Mouse (Mus musculus) liver, postnatal 0 days (tissue): ENCODE data around the gene Nkiras2. TPM values are rescaled to one million over a fixed set of nuclear protein-coding genes. Genes with fewer than 3 reads are reported as not detected.

Experiments
- ATAC-seq: fragments of 200-750 bp; cut with Nextera tagmentation; 2 replicates; pipeline ENCODE4 v1.8.0; 2017; ENCODE audit warnings: mild to moderate bottlenecking, moderate library complexity
- DNase-seq: peaks from one replicate; pipeline ENCODE4 v3.0.0-alpha.2; 2016
- H3K27ac ChIP-seq: fragments of 300-500 bp; sonication (generic); 2 replicates; pipeline ENCODE4 v1.5.1; 2014; ENCODE audit warnings: antibody characterized with exemption, moderate library complexity, mild to moderate bottlenecking, low read depth
- H3K27me3 ChIP-seq: fragments of 300-500 bp; sonication (generic); 2 replicates; pipeline ENCODE4 v1.6.1; 2014; ENCODE audit warnings: low read length, control low read depth, mixed read lengths; ENCODE audit not compliant: insufficient read depth
- H3K36me3 ChIP-seq: fragments of 300-500 bp; sonication (generic); replicated peaks from 2 replicates; pipeline ENCODE4 v1.6.1; 2014; ENCODE audit warnings: mild to moderate bottlenecking, control low read depth, low read length, moderate library complexity, mixed read lengths; ENCODE audit not compliant: insufficient read depth
- H3K4me1 ChIP-seq: fragments of 300-500 bp; sonication (generic); 2 replicates; pipeline ENCODE4 v1.6.1; 2014; ENCODE audit warnings: antibody characterized with exemption, mild to moderate bottlenecking, control low read depth; ENCODE audit not compliant: insufficient read depth
- H3K4me2 ChIP-seq: fragments of 300-500 bp; sonication (generic); 2 replicates; pipeline ENCODE4 v1.6.1; 2014; ENCODE audit warnings: low read depth, mild to moderate bottlenecking, low read length, moderate library complexity, mixed read lengths
- H3K4me3 ChIP-seq: fragments of 300-500 bp; sonication (generic); 2 replicates; pipeline ENCODE4 v1.5.1; 2014; ENCODE audit warnings: low read depth, low read length
- H3K9ac ChIP-seq: fragments of 300-500 bp; sonication (generic); replicated peaks from 2 replicates; pipeline ENCODE4 v1.6.1; 2014; ENCODE audit warnings: mild to moderate bottlenecking, moderate library complexity
- H3K9me3 ChIP-seq: fragments of 300-500 bp; sonication (generic); 2 replicates; pipeline ENCODE4 v1.6.1; 2016; ENCODE audit warnings: mild to moderate bottlenecking, control low read depth, low read length, mixed read lengths
- CTCF ChIP-seq: sonication (generic); IDR thresholded peaks from 2 replicates; pipeline ENCODE4 v1.5.1; 2016; ENCODE audit warnings: antibody characterized with exemption, low read depth
- EP300 ChIP-seq: IDR thresholded peaks from 2 replicates; pipeline ENCODE4 v1.6.1; 2016; ENCODE audit warnings: antibody characterized with exemption, low read depth, mild to moderate bottlenecking
- WGBS: fragments of 180-500 bp; shearing (Covaris S2); extraction: QIAGEN DNeasy Blood & Tissue Kit; methylation state at CpG from one replicate; pipeline ENCODE4 v1.1.7; 2014; ENCODE audit not compliant: insufficient replicate concordance; 5-methylcytosine and 5-hydroxymethylcytosine counted together
- polyA plus RNA-seq: library from polyadenylated mRNA; unstranded; fragments of >200 nt; fragmentation: Nextera tagmentation; extraction: Ambion mirVana; gene quantifications from 2 replicates; pipeline ENCODE4 v1.2.1, GENCODE M21; 2015

Gene Nkiras2
- polyA plus RNA-seq, 1 experiment from 2014 or later: 19.2 TPM

- H3K4me3 ChIP-seq: peak overlapping the region; percentile 91
- peaks cover 19% of the 10 kb centered on the region for H3K36me3 ChIP-seq
- no peaks in the 10 kb centered on the region for H3K9me3 ChIP-seq
- DNase-seq (peak; percentile 86), ATAC-seq (0 out of 2 replicates have a peak, but pooled peaks have one; percentile 2)
- peak overlapping the region; percentile 92 for H3K27ac ChIP-seq
- H3K4me2 ChIP-seq: peak overlapping the region; percentile 87
- TF ChIP-seq EP300 (no peak), CTCF (no peak)
- WGBS: 37% methylated on average over 5 of the region's 5 CpGs
- peak overlapping the region; percentile 88 for H3K9ac ChIP-seq
- H3K4me1 ChIP-seq: peaks cover 38% of the 10 kb centered on the region
- H3K27me3 ChIP-seq: no peaks in the 10 kb centered on the region
Measured at GRCm38 (mm10) chr11:100623867-100624266, 4.8 kb downstream of the Nkiras2 start.

GRCm38 (mm10) chr11:100625754-100626700 lies 7.0 kb downstream of the Nkiras2 start:
- ATAC-seq (no peak), DNase-seq (no peak)
- H3K27me3 ChIP-seq: no peaks in the 10 kb centered on the region
- no peak overlapping the region for H3K4me3 ChIP-seq
- peaks cover 19% of the 10 kb centered on the region for H3K36me3 ChIP-seq
- peaks cover 31% of the 10 kb centered on the region for H3K4me1 ChIP-seq
- peak overlapping the region; percentile 69 for H3K27ac ChIP-seq
- 0 out of 2 replicates have a peak overlapping the region, but pooled peaks have one; percentile 35 for H3K4me2 ChIP-seq
- no peaks in the 10 kb centered on the region for H3K9me3 ChIP-seq
- no peak for TF ChIP-seq CTCF
- TF ChIP-seq EP300: no peak
- no peak overlapping the region for H3K9ac ChIP-seq
- 86% methylated on average over 23 of the region's 23 CpGs for WGBS

DNA sequence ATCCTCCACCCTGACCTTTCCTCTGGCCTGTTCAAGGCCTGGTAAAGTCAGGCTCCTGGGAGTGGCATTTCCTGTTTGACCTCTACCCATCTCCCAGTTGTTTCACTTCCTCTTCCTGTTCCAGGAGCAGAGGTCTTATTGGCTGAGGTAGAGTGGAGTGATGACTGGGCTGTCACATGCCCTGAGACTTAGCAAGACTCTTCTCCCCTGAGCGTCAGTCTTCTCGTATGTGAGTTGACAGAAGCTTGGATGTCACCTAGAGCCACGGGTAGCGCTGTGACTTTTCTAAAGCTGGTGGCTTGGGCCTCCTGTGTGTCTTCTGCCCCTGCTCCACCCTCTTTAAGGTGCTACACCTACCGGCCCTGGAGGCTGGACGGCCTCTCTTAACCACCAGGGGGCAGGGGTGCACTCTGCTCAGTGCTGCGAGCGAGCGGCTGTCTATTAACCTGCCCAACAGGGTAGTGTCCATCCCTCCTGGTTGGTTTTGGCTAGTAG lies 7.7 kb downstream of the Nkiras2 start:
- TF ChIP-seq CTCF (peak; percentile 93), EP300 (no peak; the same call in 1 of the 2 replicates)
- H3K27ac ChIP-seq: peak overlapping the region; percentile 69

GRCm38 (mm10) chr11:100628056-100628455 lies 9.0 kb downstream of the Nkiras2 start:
- peaks cover 19% of the 10 kb centered on the region for H3K36me3 ChIP-seq
- 64% methylated on average over 5 of the region's 5 CpGs for WGBS
- H3K9me3 ChIP-seq: no peaks in the 10 kb centered on the region
- ATAC-seq (no peak), DNase-seq (no peak)
- peaks cover 31% of the 10 kb centered on the region for H3K4me1 ChIP-seq
- no peaks in the 10 kb centered on the region for H3K27me3 ChIP-seq
- no peak overlapping the region for H3K4me3 ChIP-seq
- no peak overlapping the region for H3K27ac ChIP-seq
- TF ChIP-seq CTCF (no peak), EP300 (no peak)
- no peak overlapping the region for H3K4me2 ChIP-seq
- H3K9ac ChIP-seq: no peak overlapping the region

More for the DNA sequence above, 7.7 kb downstream of the Nkiras2 start:
- WGBS: 11% methylated on average over 9 of the region's 9 CpGs
- DNase-seq (peak; percentile 85), ATAC-seq (peak; percentile 60)
- H3K4me3 ChIP-seq: no peak overlapping the region
- H3K4me2 ChIP-seq: peak overlapping the region; percentile 36; the same call in 1 of the 2 replicates
- H3K4me1 ChIP-seq: peaks cover 31% of the 10 kb centered on the region
- no peak overlapping the region for H3K9ac ChIP-seq
- peaks cover 19% of the 10 kb centered on the region for H3K36me3 ChIP-seq
- no peaks in the 10 kb centered on the region for H3K9me3 ChIP-seq
- no peaks in the 10 kb centered on the region for H3K27me3 ChIP-seq

DNA sequence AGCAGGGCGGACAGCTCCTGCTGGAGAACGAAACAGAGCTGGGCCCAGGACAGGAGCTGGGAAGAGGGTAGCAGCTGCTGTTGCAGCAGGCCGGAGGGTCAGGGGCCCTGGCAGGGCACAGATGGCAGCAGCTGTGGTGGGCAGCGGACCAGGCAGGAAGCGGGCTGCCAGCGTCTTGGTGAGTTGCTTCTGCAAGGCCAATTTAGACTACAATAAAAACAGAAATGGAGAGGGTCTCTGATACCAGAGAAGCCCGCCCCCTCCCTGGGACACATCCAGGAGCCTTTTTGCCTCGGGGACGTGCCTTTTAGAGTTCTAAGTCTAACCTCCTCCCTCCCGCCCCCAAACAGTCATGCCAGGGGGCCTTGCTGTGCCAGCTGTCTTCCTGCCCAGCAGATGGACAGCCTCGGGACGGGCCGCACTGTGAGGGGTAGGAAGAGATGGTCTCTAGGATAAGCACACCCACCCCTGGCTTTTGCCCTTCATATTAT lies 9.9 kb downstream of the Nkiras2 start:
- no peak overlapping the region for H3K4me3 ChIP-seq
- H3K4me2 ChIP-seq: no peak overlapping the region
- H3K27ac ChIP-seq: no peak overlapping the region
- H3K27me3 ChIP-seq: no peaks in the 10 kb centered on the region
- ATAC-seq (no peak), DNase-seq (no peak)
- TF ChIP-seq EP300 (no peak), CTCF (no peak)
- H3K9ac ChIP-seq: no peak overlapping the region
- WGBS: 53% methylated on average over 13 of the region's 13 CpGs
- H3K9me3 ChIP-seq: no peaks in the 10 kb centered on the region
- peaks cover 26% of the 10 kb centered on the region for H3K4me1 ChIP-seq
- peaks cover 19% of the 10 kb centered on the region for H3K36me3 ChIP-seq

DNA sequence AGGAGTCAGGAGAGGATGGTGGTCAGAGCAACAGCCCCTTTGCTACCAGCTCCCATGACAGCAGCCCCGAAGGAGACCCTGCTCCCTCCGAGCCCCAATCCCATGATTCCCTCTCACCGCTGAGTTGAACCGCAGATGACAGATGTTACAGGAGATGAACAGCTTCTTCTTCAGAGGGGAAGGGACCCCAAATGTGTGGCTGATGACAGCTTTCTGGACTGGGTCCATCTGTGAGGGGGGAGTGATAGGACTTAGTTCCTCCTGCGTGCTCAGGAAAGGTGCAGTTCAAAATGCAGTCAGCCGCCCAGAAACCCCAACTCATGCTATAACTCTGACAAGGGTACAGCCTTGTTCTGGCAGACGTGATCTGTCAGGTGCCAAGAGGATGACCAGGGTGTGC lies 15.5 kb downstream of the Nkiras2 start:
- H3K27ac ChIP-seq: no peak overlapping the region

More for the DNA sequence above, 15.5 kb downstream of the Nkiras2 start:
- Histone ChIP-seq H3K27me3 (peaks cover 11% of the 10 kb centered on the region), H3K4me1 (no peaks in the 10 kb centered on the region), H3K36me3 (no peaks in the 10 kb centered on the region), H3K9me3 (no peaks in the 10 kb centered on the region), H3K4me2 (no peak overlapping the region), H3K9ac (no peak overlapping the region), H3K4me3 (no peak overlapping the region)
- DNase-seq (no peak), ATAC-seq (no peak)
- TF ChIP-seq CTCF (no peak), EP300 (no peak)
- WGBS: 55% methylated on average over 7 of the region's 7 CpGs
